Mouse (Mus musculus) spleen, embryonic (tissue): ENCODE data around the gene Srek1.

Experiments used
- CTCF ChIA-PET: fragments of 350-600 bp; sonication (Branson Sonifier 250); formaldehyde crosslinking; loops from one replicate; lab custom pipeline; 2022; lab: Charles Lee

Srek1 gene

DNA sequence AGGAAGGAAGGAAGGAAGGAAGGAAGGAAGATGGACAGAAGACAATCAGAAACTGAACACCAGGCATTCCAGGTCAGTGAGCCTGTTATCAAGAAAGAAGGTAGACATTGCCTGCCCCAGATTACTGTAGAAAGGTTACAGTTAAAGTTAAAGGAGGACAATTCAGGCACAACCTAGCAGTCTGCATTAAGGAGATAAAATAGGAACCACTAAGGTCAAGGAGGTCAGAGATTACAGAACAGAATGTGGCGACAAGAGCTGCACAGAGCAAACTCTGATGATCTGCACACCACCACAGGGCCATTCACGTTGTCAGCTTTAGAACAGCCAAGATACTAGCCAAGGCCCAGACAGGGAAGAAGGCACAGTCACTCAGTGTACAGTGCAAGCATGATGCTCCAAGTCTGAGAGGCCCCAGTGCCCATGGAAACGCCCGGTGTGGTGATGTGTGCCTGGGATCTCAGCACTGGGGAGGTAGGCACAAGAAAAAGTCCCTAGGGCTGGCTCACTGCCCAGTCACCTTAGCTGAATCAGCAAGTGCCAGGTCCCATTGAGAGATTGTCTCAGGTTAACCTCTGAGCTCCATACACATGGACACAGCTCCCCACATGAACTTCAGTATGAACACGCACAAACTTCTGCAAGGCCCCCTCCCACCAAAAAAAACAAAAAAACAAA lies 38.9 kb downstream of the Srek1 start:
- CTCF ChIA-PET: no interaction called here

DNA sequence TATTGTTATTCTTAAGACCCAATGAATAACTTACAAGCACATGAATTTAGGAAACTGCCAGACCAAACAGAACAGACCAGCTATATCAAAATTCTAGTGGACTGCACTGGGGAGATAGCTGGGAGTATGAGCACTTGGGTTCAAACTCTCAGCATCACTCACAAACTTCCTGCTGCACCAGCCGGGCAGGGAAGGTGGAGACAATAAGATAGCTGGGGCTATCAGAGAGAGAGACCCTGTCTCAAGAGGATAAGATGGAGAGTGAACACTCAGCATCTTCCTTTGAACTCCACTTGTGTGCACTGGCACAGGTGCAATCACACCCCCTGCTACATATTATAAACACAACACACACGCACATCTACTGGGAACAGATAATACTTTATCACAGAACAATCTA lies 47.5 kb downstream of the Srek1 start:
- CTCF ChIA-PET: no interaction called here

DNA sequence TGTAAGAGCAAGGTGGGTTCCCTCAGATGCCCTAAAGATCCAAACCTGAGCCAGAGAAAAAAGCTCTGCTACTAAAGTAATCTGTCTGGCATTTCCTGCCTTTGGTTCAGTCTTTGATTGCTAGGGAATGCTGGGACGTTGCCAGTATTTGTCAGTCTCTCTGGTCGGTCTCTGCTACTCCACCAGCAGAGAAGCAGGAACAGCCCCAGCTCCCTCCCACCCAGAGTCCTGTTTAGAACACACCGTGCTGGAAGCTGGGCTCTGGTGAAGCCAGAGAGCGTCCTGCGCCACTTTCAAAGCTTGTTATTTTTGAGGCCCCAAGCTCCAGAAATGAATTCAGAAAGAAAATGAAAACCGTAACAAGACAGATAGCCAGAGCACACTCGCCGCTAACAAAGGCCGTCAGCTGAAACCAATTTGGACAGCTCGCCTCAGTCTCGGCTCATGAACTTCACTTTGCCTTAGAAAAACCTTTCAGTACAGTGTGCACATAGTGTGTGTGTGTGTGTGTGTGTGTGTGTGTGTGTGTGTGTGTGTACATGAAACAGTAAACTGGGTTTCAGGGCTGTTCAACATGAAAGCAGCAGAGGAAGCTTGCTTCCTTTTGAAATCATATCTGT lies 62.9 kb downstream of the Srek1 start:
- CTCF ChIA-PET: interaction anchor here (1.0 kb wide), 1 partner anchor 85 kb away, joined by 6 read pairs; no protein-coding TSS in a partner anchor

DNA sequence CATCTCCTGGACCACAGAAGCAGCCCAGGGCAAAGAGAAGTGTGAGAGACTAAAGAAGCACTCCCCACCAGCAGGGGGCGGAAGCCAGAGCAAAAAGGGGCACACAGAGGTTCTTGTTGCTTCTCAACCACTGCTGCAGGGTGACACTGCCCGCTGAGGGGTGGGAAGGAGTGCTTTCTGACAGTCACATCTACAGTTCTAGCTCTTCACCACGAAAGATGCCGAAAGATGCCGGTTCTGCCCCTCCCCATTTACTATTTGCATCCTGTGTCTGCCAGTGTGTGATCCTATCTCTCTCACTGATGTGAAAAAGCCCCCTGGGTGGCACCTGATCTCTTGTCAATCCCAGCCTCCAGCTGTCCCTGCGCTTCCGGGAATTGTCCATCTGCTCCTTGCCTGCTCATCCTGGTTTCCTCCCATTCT lies 64.0 kb downstream of the Srek1 start:
- CTCF ChIA-PET: interaction anchor here (0.6 kb wide), 1 partner anchor 74 kb away, joined by 3 read pairs; no protein-coding TSS in a partner anchor

DNA sequence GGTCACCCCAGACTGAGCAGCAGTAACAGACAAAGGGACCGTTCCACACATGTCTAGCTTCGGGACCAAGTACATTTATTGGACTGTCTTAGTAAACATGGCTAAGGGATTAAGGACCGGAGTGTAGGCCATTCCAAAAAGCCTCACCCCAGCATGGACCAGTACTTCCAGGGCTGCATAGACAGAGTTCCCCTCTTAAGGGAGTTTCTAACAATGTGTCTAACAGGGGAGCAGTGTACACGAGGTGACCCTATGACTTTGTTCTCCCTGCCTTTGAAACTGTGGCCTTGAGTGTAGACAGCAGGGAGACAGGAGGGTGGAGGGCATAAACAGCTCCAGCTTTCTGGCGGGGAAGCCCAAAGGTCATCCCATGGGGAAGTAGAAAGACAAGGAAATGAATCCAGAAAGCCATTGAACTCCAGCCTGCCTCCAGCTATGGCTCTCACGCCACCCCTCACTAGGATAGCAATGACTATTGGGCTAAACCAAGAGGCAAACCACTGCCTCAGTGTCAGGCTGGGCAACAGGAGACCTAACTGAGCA lies 68.9 kb downstream of the Srek1 start:
- CTCF ChIA-PET: no interaction called here

DNA sequence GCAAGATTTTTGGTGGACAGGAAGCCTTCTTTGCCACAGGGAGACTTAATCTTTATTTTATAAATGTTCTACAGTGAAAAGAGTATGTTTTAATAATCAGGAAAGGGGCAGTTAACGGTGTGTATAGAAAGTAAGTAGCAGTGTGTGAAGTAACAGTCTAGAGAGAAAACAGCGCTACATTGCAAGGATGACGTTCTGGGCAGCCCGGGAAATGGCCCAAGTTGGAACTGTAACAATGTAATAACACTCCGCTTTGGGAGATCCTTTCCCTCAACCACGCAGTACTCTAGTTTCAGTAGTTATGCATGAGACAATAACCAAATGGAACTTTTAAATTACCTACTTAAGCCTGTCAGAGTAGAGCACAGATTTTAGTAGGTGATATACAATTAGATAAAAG lies 70.6 kb downstream of the Srek1 start:
- CTCF ChIA-PET: no interaction called here

DNA sequence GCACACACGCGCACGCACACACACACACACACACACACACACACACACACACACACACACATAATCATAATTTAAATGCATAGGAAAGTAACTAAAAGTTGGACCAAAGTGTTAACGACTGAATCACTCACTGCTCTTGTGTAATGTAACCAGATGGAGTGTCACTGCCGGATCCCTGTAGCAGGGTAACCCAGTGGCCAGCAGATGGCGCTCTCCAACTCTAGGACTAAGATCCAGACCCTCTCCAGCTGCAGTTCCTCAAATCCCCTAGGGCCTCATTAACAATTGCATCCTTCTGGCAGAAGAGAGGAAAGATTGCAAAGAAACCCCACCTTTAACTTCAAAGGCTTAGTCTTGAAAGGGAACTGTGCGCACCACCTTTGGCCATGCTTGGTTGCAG lies 71.0 kb downstream of the Srek1 start:
- CTCF ChIA-PET: no interaction called here

DNA sequence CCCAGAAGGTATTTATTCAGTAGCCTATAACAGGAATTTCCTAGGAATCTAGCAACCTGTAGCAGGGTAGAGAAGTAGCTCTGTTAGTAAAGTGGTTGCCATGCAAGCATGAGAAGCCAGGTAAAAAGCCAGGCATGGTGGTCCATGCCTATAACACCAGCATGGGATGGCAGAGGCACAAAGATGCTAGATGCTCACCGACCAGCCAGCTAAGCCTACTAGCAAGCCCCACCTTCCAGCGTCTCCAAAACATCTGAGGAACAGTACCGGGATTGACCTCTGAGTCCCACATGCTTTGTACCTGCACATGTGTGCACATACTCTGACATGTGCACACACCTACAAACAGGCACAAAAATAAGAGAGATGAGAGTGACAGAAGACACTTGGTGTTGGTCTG lies 72.1 kb downstream of the Srek1 start:
- CTCF ChIA-PET: no interaction called here

DNA sequence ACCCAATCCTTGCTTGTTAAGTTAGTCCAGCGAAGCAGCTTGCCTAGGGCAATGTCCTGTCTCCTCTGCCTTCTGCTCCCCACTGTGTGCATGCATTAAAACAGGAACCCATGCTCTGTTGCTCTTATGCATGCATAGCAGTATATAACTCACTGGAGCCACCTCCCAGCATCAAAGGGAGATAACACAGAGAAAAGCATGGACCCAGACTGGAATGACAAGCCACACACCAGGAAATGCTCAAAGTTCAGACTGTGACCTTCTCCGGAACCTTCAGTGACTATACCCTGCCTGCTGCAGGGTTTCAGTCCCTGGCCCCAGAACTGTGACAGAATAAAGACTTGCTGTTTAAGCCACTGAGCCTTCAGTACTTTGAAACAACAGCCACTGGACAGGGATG lies 73.7 kb downstream of the Srek1 start:
- CTCF ChIA-PET: interaction anchor here (1.2 kb wide), 1 partner anchor 45 kb away, joined by 12 read pairs; no protein-coding TSS in a partner anchor

DNA sequence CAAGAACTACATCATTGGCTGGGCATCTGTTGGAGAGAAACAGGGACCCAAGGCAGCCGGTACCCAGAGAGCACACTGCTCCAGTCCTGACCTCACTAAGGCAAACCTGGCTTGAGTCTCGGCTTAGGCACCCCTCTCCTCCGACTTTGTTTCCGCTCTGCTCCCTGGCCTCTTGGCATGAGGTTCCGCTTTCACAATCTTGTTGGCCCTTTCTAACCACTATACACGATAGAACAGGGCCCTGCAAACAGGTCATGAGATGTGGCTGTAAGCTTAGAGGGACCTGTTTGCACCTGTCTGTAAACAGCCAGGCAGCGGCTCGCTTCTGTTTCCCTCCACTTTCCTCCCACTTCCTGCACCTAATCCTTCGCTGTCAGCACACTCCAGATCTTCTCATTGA lies 76.4 kb downstream of the Srek1 start:
- CTCF ChIA-PET: interaction anchor here (0.7 kb wide), 1 partner anchor 248 kb away, joined by 3 read pairs; no protein-coding TSS in a partner anchor

DNA sequence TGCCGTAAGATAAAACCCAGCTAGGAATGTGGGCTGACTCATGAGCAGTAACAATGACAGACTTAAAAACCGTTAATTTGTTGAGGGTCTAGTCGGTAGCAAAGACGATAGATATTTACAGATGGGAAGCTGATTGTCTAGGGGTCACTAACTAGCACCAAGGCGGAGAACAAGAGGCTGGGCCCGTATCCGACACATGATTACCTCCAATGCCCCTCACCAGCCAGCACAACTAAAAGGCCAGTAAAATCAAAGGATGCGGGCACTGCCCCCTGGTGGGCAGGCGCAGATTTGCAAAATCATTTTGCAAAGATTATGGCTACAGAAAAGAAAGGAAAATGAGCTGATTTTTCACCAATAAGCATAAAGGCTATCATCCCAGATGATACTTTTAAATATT lies 78.2 kb downstream of the Srek1 start:
- CTCF ChIA-PET: interaction anchor here (0.6 kb wide), 1 partner anchor 9 kb away, joined by 6 read pairs; no protein-coding TSS in a partner anchor

DNA sequence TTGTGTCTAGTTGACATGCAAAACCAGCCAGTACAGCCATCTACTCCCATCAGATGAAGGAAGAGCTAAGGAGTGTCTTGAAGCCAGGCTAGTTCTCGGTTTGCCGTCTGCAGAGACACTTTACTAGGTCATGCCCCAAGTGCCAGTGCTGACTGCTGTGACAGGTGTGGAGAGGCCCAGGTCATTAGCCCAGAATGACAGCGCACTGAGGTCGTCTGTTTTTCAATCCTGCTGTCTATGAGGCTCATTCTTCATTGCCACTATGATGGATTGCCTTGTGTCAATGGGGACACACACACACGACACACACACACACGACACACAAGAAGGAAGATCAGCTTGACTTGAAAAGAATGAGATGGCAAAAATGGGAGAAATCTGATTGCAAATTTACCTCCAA lies 79.0 kb downstream of the Srek1 start:
- CTCF ChIA-PET: no interaction called here
